Mouse (Mus musculus): ENCODE results near the gene Magi1.

- TF ChIP-seq POLR2A (IDR thresholded peaks at IDR 0.05; ENCODE audit: control insufficient read depth in 1 of 2, insufficient read depth in 1 of 2, low read depth in 1 of 2, low read length in 2 of 2, poor library complexity in 1 of 2) (no peak), MEF2A (IDR thresholded peaks at IDR 0.05; ENCODE audit: extremely low read depth, insufficient replicate concordance, low read depth, low read length, poor library complexity, severe bottlenecking) (no peak), EP300 (IDR thresholded peaks at IDR 0.05; ENCODE audit: low read depth in 1 of 2, low read length in 2 of 2) (no peak), USF2 (IDR thresholded peaks at IDR 0.05; ENCODE audit: borderline replicate concordance in 1 of 2, insufficient read depth in 1 of 2, low read depth in 1 of 2, low read length in 2 of 2) (no peak), POLR2AphosphoS2 (IDR thresholded peaks at IDR 0.05; ENCODE audit: low read length) (no peak), CTCF (IDR thresholded peaks at IDR 0.05 in 2 of 3, conservative IDR thresholded peaks at IDR 0.05 in 1 of 3; ENCODE audit: control insufficient read depth in 1 of 3, insufficient read depth in 1 of 3, low read depth in 2 of 3, low read length in 3 of 3, poor library complexity in 1 of 3, severe bottlenecking in 1 of 3) (no peak), BHLHE40 (IDR thresholded peaks at IDR 0.05; ENCODE audit: borderline replicate concordance, low read depth, low read length) (no peak), GATA1 (IDR thresholded peaks at IDR 0.05; ENCODE audit: low read depth, low read length) (no peak), MYB (IDR thresholded peaks at IDR 0.05; ENCODE audit: low read depth, low read length) (no peak), USF1 (IDR thresholded peaks at IDR 0.05; ENCODE audit: low read depth, low read length) (no peak)
Measured at GRCm38 (mm10) chr6:93757353-93758087, 526.2 kb downstream of the Magi1 start.

Data from MEL (cell line).